Mouse (Mus musculus) midbrain, embryonic 10.5 days (tissue): ENCODE measurements around the gene Vmn1r28. TPM values are rescaled to one million over a fixed set of nuclear protein-coding genes. Genes with fewer than 3 reads are reported as not detected.
"Not testable (repeated sequence)": the region's sequence is repeated elsewhere in the genome, so short reads cannot be mapped to it uniquely, and the experiment has no call there.

Experiments used
- DNase-seq: peaks from one replicate; pipeline ENCODE4 v3.0.0-alpha.2; 2017; ENCODE audit warnings: low spot score
- H3K27ac ChIP-seq: fragments of 300-500 bp; sonication (generic); replicated peaks from 2 replicates; pipeline ENCODE4 v1.5.1; 2016; ENCODE audit warnings: mild to moderate bottlenecking
- H3K27me3 ChIP-seq: fragments of 300-500 bp; sonication (generic); 2 replicates; pipeline ENCODE4 v1.6.1; 2016; ENCODE audit warnings: low read depth, mild to moderate bottlenecking; ENCODE audit not compliant: poor library complexity, severe bottlenecking
- H3K36me3 ChIP-seq: fragments of 300-500 bp; sonication (generic); 2 replicates; pipeline ENCODE4 v1.6.1; 2016; ENCODE audit warnings: mild to moderate bottlenecking, moderate library complexity
- H3K4me1 ChIP-seq: fragments of 300-500 bp; sonication (generic); 2 replicates; pipeline ENCODE4 v1.6.1; 2016
- H3K4me3 ChIP-seq: fragments of 300-500 bp; sonication (generic); 2 replicates; pipeline ENCODE4 v1.5.1; 2016; ENCODE audit warnings: mild to moderate bottlenecking, moderate library complexity
- H3K9me3 ChIP-seq: fragments of 300-500 bp; sonication (generic); replicated peaks from 2 replicates; pipeline ENCODE4 v1.6.1; 2016; ENCODE audit warnings: mild to moderate bottlenecking
- WGBS: fragments of 180-500 bp; shearing (Covaris S2); methylation state at CpG from one replicate; pipeline ENCODE4 v1.1.7; 2016; 5-methylcytosine and 5-hydroxymethylcytosine counted together
- polyA plus RNA-seq: library from polyadenylated mRNA; unstranded; fragments of >200 nt; fragmentation: Nextera tagmentation; extraction: Ambion mirVana; gene quantifications from 2 replicates; pipeline ENCODE4 v1.2.1, GENCODE M21; 2016

The Vmn1r28 gene
- polyA plus RNA-seq: not detected in 2 replicates

DNA sequence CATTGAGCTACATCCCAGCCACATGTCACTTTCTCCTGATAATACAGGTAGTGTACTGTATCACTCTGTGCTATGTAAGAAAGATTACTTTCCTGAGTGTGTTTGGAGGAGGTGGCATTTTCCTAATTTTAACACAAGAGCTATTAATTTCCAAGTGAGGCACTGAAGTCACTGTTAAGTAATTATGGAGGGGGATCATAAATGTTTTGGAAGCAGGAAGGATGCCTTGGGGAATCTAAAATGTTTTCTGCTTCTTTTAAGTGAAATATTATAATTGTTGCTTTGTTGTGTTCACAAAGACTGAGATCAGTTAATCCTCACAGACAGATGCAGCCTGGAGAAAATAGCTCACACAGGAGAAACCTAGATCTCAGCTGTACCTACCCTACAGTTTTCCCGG, at the start of gene Vmn1r28:
TSS of gene Vmn1r28 (plus strand) at position 301 of the 400 bp plus-strand sequence.
- H3K27ac ChIP-seq: no peak within 1 kb of the TSS
- DNase-seq: no peak
- H3K4me3 ChIP-seq: no peak within 1 kb of the TSS
- H3K27me3 ChIP-seq: no peaks in the 10 kb centered on the region
- no peaks in the 10 kb centered on the region for H3K4me1 ChIP-seq
- 89% methylated on average over 1 of the region's 1 CpGs for WGBS
- no peaks in the 10 kb centered on the region for H3K9me3 ChIP-seq
- H3K36me3 ChIP-seq: no peaks in the 10 kb centered on the region

GRCm38 (mm10) chr6:58216119-58216518, 45.7 kb upstream of the Vmn1r28 start:
- Histone ChIP-seq H3K9me3 (no peaks in the 10 kb centered on the region), H3K27ac (no peak overlapping the region), H3K36me3 (no peaks in the 10 kb centered on the region), H3K4me3 (no peak overlapping the region), H3K4me1 (no peaks in the 10 kb centered on the region), H3K27me3 (no peaks in the 10 kb centered on the region)
- no peak for DNase-seq
- 86% methylated on average over 2 of the region's 2 CpGs for WGBS

GRCm38 (mm10) chr6:58218721-58219120, 43.1 kb upstream of the Vmn1r28 start, which contains the start of gene Vmn1r27:
Vmn1r27 (minus strand) TSS chr6:58218821.
- Histone ChIP-seq H3K4me3 (no peak within 1 kb of the TSS), H3K36me3 (no peaks in the 10 kb centered on the region), H3K9me3 (no peaks in the 10 kb centered on the region), H3K4me1 (no peaks in the 10 kb centered on the region), H3K27me3 (no peaks in the 10 kb centered on the region), H3K27ac (no peak within 1 kb of the TSS)
- 84% methylated on average over 2 of the region's 2 CpGs for WGBS
- no peak for DNase-seq

- not testable (repeated sequence) for DNase-seq, H3K27me3 ChIP-seq, H3K9me3 ChIP-seq, H3K36me3 ChIP-seq, H3K4me1 ChIP-seq, H3K27ac ChIP-seq, H3K4me3 ChIP-seq
- 86% methylated on average over 1 of the region's 1 CpGs for WGBS
Observed at GRCm38 (mm10) chr6:58279661-58280060, 17.8 kb downstream of the Vmn1r28 start.

- no peak for DNase-seq
- H3K36me3 ChIP-seq: no peaks in the 10 kb centered on the region
Observed at GRCm38 (mm10) chr6:58292201-58292600, 30.4 kb downstream of the Vmn1r28 start.

GRCm38 (mm10) chr6:58298511-58298910, 36.7 kb downstream of the Vmn1r28 start:
- DNase-seq, H3K4me3 ChIP-seq, H3K27me3 ChIP-seq, H3K4me1 ChIP-seq, H3K27ac ChIP-seq, H3K9me3 ChIP-seq, H3K36me3 ChIP-seq: not testable (repeated sequence)
- 81% methylated on average over 19 of the region's 19 CpGs for WGBS

More at GRCm38 (mm10) chr6:58292201-58292600, 30.4 kb downstream of the Vmn1r28 start:
- Histone ChIP-seq H3K9me3 (no peaks in the 10 kb centered on the region; the same call in 1 of the 2 replicates), H3K4me1 (no peaks in the 10 kb centered on the region), H3K27ac (no peak overlapping the region), H3K4me3 (no peak overlapping the region), H3K27me3 (no peaks in the 10 kb centered on the region)
- 69% methylated on average over 2 of the region's 2 CpGs for WGBS

- no peak within 1 kb of the TSS for H3K27ac ChIP-seq
- H3K4me3 ChIP-seq: no peak within 1 kb of the TSS
- 0 out of 2 replicates have a peak, but pooled peaks cover 3% of the 10 kb centered on the region for H3K9me3 ChIP-seq
- H3K36me3 ChIP-seq: no peaks in the 10 kb centered on the region
- no peaks in the 10 kb centered on the region for H3K27me3 ChIP-seq
- H3K4me1 ChIP-seq: no peaks in the 10 kb centered on the region
- DNase-seq: no peak
Observed at GRCm38 (mm10) chr6:58301249-58301648, 39.4 kb downstream of the Vmn1r28 start, which contains the start of gene Vmn1r29. Vmn1r29 (plus strand) TSS chr6:58301549.

Other genes with a start within 250 kb of the Vmn1r28 start
- not detected in 2 replicates for gene Vmn1r26, start 246.9 kb upstream of the Vmn1r28 start, polyA plus RNA-seq
- gene Vmn1r27, start 43.2 kb upstream of the Vmn1r28 start, polyA plus RNA-seq: not detected in 2 replicates
- not detected in 2 replicates for gene Vmn1r29, start 39.5 kb downstream of the Vmn1r28 start, polyA plus RNA-seq
- gene Vmn1r30, start 181.3 kb downstream of the Vmn1r28 start, polyA plus RNA-seq: not detected in 2 replicates
- gene Vmn1r31, start 213.3 kb downstream of the Vmn1r28 start, polyA plus RNA-seq: not detected in 2 replicates